Mouse (Mus musculus): ENCODE data around the gene Trabd2b.

DNA sequence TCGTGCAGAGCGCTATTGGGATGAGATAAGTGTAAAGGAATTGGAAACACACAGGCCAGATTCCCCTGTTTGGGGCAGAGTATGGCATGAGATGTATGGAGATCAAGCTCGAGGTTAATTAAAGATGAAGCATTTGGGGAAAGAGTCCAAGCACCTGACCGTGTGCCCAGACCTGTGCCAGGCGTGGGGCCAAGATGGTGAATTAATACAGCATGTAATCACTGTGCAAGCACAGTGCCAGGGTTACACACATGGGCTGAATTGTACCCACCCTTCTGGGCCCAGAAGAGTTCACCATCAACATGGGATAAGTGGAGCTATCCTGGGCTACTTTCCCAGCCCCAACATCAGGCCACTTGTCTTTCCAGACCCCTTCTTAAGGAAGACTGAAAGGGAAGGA, 205.5 kb downstream of the Trabd2b start:
- TF ChIP-seq CTCF (IDR thresholded peaks at IDR 0.05; ENCODE audit: insufficient read depth, low read depth, low read length) (no peak), POLR2A (IDR thresholded peaks at IDR 0.05; ENCODE audit: insufficient read depth, low read depth, low read length) (no peak)
